Mouse (Mus musculus) mesoderm, embryonic 11.5 days (tissue): ENCODE results near the gene Olfr935.

Experiments
- DNase-seq: peaks from one replicate; pipeline ENCODE4 v3.0.0-alpha.2; 2012; ENCODE audit warnings: low read depth, low spot score

The Olfr935 gene

DNA sequence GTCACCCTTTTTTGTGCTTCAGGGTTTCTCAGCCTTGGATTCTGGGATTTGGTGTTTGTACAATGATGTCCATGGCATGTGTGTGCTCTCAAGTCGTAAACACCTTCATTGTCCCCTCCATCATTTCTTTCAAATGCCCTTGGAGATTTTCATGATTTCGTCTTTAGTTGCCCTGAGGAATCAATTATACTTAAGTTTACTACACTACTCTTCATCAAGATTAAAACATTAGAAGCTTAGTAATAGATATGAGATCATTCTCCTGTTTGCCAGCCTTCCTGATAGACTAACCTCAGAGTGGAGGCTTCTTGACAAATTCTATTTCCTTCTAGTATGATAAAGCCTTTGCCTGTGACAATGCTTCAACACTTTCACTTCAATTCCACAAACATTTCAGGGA lies at the start of gene Olfr935:
Gene Olfr935 (minus strand): TSS at position 101 of the 400 bp plus-strand sequence.
- DNase-seq: no peak

DNA sequence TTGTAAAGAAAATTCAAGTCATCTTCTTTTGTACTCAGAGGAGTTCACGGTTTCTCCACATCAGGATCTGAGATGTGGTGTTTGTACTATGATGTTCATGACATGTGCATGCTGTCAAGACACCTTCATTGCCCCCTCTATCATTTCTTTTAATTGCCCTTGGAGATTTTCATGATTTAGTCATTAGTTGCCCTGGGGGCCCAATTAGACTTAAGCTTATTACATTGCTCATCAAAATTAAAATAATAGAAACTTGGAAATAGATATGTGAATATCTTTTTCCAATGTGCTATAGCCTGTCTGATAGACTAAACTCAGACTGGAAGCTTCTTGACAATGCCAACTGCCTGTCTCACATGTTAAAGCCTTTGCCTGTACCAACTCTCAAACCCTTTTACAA lies 23.8 kb upstream of the Olfr935 start, which contains the start of gene Olfr146:
Gene Olfr146 (minus strand): TSS at position 101 of the 400 bp plus-strand sequence.
- no peak for DNase-seq

DNA sequence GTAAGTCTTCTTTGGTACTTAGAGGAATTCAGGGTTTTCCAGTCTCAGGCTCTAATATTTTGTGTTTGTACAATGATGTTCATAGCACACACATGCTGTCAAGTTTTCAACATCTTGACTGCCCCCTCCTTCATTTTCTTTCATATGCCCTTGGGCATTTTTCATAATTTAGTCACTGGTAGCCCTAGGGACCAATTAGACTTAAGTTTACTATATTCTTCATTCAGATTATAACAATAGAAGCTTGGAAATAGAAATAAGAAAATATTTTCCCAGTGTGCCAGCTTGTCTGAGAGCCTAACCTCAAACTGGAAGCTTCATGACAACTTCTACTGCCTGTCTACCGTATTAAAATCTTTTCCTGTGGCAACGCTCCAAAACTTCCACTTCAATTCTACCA lies 11.3 kb downstream of the Olfr935 start, which contains the start of gene Olfr934:
Gene Olfr934 (minus strand): TSS at position 101 of the 400 bp plus-strand sequence.
- DNase-seq: no peak

DNA sequence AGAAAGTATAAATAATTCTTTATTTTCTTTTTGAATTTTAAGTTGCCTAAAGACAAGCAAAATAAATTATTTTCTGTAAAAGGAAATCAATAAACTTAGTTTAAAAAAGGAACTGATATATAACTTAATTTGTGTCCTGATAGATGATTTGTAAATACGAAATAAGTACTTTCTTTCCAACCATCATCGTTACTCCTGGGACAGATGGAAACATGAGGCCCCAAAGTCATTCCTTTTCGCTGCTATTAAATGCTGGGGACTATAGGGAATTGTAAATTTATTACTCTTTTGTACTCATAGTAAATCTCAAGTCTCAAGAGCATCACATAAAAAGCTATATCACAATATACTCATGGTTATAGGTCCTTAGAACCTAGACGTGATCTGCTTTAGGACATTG lies 27.5 kb downstream of the Olfr935 start, which contains the start of gene Olfr933:
Gene Olfr933 (plus strand): TSS at position 301 of the 400 bp plus-strand sequence.
- no peak for DNase-seq

DNA sequence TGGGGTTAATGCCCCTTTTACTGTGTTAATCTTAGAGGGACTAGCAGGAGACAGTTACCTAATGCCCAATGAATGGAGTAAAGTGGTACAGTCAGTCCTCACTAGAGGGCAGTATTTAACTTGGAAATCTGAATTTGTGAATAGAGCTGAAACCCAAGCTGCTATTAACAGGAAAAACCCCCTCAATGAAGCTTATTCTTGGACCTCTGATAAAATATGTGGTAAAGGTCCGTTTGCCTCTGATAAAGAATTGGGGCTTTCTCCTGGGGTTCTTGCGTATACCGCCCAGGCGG lies 45.4 kb downstream of the Olfr935 start:
- peak; percentile 33 for DNase-seq

DNA sequence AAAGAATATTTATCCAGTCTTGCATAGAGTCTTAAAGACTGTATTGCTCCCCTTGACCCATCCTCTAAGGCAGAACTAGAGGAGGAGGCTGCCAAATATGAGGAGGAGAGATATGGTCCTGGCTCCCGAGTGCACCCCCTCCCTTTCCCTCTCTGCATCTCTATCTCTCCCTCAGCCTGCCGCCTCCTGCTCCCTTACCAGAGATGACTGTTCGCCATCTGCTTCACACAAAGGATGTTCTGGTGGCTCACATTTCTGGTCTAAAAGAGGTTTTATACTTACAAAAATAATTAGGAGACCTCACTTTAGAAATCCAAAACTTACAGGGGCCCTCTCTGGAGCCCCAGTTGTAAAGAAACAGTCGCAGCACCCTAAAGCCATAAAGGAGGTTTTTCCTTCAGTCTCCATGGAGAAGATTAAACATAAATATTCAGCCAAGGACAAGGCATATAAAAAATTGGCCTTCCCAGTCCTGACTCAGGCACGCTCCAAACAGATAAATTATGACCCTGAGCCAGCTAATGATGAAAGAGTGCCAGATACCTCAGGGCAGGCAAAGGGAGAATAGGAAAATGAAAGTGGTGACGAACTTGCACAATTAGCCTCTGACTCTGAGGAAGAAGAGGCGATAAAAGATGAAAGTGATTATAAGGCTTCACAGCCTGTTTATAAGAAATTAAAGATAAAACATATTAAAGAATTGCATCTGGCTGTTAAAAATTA lies 45.9 kb downstream of the Olfr935 start:
- DNase-seq: peak; percentile 13
